Mouse (Mus musculus): ENCODE measurements around the gene Asb18. TPM values are rescaled to one million over a fixed set of nuclear protein-coding genes. Genes with fewer than 3 reads are reported as not detected.

Asb18 gene
- polyA plus RNA-seq, 1 experiment from 2014 or later: 0.22 TPM

DNA sequence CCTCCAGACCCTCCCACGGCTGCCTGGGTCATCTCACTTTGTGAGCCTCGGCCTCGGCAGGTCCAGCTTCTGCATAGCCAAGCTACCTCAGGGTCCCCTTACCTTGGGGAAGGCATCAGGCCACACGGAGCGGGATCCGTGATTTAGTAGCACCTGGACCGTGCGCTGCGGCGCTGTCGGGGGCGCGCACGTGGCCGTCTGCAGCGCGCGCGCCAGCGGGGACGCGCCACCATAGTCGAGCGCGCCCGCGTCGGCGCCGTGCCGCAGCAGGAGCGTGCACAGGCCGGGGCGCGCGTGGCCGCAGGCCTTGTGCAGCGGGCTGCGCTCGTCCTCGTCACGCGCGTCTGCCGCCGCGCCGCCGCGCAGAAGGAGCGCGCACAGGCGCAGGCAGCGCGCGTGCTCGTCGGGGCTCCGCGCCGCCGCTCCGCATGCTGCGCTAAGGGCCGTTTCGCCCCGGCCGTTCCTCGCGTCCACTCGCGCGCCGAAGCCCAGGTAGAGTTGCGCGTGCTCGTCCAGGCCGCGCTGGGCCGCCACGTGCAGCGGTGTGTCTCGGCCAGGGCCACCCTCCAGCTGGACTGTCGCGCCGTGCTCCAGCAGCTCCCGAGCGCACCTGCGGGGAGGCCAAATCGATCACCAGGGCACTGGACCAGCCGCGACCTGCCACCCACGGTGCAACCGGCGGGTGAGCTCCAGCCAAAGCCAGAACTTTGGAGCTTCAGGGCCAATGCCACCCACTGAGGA, 46.2 kb downstream of the Asb18 start:
- Histone ChIP-seq H3K4me1 (replicated peaks) (peaks cover 35% of the 10 kb centered on the region), H3K9me3 (no peaks in the 10 kb centered on the region), H3K27ac (peak overlapping the region; percentile 75), H3K4me3 (peak overlapping the region; percentile 65), H3K36me3 (no peaks in the 10 kb centered on the region), H3K27me3 (ENCODE audit: insufficient read depth, poor library complexity, severe bottlenecking) (peaks cover 89% of the 10 kb centered on the region)
- WGBS: 3% methylated on average over 94 of the region's 95 CpGs
- DNase-seq (ENCODE audit: low spot score): peak; percentile 40

DNA sequence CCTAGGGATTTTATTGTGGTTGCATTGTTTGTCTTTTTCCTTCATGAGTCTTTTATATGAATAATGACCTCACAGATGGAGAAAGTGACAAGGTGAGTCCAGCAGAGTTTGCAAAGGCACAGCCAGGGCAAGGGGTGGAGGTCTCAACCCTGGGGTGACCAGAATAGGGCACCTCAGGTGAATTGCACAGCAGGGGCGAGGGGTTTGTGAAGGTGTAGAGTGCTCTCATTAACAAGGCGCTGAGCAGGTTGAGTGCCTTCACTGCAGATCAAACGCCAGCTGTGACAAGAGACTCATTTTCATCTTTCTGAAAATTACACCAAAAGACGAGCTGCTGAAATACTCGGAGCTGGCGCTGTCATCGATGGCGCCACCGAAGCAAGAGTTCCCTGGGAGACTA, 46.9 kb downstream of the Asb18 start:
- DNase-seq (ENCODE audit: low spot score): no peak
- no peaks in the 10 kb centered on the region for H3K36me3 ChIP-seq
- H3K27ac ChIP-seq: no peak overlapping the region
- peaks cover 96% of the 10 kb centered on the region for H3K27me3 ChIP-seq (ENCODE audit: insufficient read depth, poor library complexity, severe bottlenecking)
- H3K4me3 ChIP-seq: peak overlapping the region; percentile 65
- peaks cover 42% of the 10 kb centered on the region for H3K4me1 ChIP-seq (replicated peaks)
- no peaks in the 10 kb centered on the region for H3K9me3 ChIP-seq
- WGBS: 22% methylated on average over 9 of the region's 9 CpGs

DNA sequence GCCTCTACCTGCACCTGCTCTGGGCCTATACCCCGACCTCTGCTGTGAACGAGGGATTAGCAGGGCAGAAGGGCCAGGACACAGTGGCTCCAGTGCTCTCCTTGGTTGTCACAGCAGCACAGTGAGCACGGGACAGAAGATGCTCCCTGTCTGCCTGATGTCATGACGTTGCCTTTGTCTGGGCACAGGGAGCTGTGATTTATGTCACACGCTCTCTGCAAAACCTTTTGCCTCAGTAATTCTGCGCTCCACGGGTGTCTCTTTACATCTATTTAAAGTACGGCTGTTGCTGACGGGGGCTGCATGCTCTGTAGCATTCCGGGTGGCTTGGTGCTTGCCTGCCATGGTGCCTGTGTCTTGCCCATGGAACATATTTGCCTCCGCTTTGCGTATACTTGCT, 50.0 kb downstream of the Asb18 start:
- no peak overlapping the region for H3K27ac ChIP-seq
- 50% methylated on average over 12 of the region's 12 CpGs for WGBS
- H3K4me3 ChIP-seq: no peak overlapping the region
- no peak for DNase-seq (ENCODE audit: low spot score)
- peaks cover 56% of the 10 kb centered on the region for H3K4me1 ChIP-seq (replicated peaks)
- H3K27me3 ChIP-seq (ENCODE audit: insufficient read depth, poor library complexity, severe bottlenecking): peaks cover 92% of the 10 kb centered on the region
- no peaks in the 10 kb centered on the region for H3K36me3 ChIP-seq
- no peaks in the 10 kb centered on the region for H3K9me3 ChIP-seq

DNA sequence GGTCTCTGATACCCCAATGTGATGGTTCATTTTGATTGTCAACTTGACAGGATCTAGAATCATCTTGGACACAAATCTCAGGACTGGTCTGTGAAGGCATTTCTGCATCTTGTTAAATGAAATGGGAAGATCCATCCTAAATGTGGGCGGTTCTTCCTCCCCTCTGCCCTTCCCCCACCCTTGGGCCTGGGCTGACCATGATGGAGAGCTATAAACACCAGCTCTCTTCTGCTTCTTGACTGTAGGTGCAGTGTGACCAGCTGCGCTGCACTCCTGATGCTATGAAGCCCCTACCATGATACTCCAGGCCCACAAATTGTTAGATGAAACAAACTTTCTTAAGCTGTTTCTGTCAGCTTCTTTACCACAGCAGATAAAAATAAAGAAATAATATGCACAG, 51.2 kb downstream of the Asb18 start:
- DNase-seq (ENCODE audit: low spot score): no peak
- WGBS: 84% methylated on average over 2 of the region's 2 CpGs
- no peaks in the 10 kb centered on the region for H3K9me3 ChIP-seq
- H3K4me1 ChIP-seq (replicated peaks): peaks cover 46% of the 10 kb centered on the region
- no peaks in the 10 kb centered on the region for H3K36me3 ChIP-seq
- no peak overlapping the region for H3K27ac ChIP-seq
- H3K27me3 ChIP-seq (ENCODE audit: insufficient read depth, poor library complexity, severe bottlenecking): peaks cover 86% of the 10 kb centered on the region
- H3K4me3 ChIP-seq: no peak overlapping the region

DNA sequence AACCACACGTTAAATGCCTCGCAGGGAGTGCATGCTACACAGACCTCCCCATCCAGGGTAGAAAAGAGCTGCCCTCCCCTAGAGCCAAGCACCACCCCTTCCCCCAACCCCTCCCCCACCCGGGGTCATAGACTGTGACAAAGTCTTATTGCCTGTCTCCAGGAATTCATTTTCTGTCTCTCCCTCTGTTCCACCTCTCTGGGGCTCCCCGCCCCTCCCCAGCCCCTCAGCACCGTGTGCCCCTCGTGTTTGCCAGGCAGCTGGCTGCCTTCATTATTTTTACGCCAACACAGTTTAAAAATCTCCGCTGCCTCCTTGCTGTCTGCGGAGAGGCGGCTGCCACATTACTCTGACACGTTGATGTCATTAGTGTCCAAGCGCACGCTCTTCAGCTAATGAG, 52.4 kb downstream of the Asb18 start:
- WGBS: 10% methylated on average over 13 of the region's 13 CpGs
- no peak for DNase-seq (ENCODE audit: low spot score)
- Histone ChIP-seq H3K4me3 (peak overlapping the region; percentile 34), H3K9me3 (no peaks in the 10 kb centered on the region), H3K36me3 (no peaks in the 10 kb centered on the region), H3K27me3 (ENCODE audit: insufficient read depth, poor library complexity, severe bottlenecking) (peaks cover 74% of the 10 kb centered on the region), H3K4me1 (replicated peaks) (peaks cover 38% of the 10 kb centered on the region), H3K27ac (peak overlapping the region; percentile 17; the same call in 1 of the 2 replicates)

DNA sequence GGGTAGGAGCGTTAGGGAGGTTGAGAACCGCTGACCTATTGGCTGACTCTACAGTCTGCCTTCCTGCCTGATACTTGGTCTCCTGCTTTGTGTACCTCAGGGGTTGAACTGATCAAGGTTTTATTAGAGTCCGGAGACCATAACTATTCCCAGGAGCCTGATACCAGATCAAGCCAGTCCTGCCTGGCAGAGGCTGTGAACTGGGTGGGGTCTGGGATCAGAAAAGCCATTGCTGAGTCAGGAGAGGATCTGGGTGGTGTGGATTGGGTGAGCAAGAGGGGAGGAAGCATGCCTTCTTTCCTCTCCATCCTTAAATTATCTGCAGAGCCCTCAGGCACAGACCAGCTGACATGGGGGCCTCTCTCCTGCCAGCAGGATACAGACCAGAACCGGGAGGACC, 55.1 kb downstream of the Asb18 start:
- peaks cover 49% of the 10 kb centered on the region for H3K27me3 ChIP-seq (ENCODE audit: insufficient read depth, poor library complexity, severe bottlenecking)
- no peak overlapping the region for H3K27ac ChIP-seq
- 77% methylated on average over 4 of the region's 4 CpGs for WGBS
- H3K9me3 ChIP-seq: no peaks in the 10 kb centered on the region
- no peak overlapping the region for H3K4me3 ChIP-seq
- H3K36me3 ChIP-seq: no peaks in the 10 kb centered on the region
- peaks cover 31% of the 10 kb centered on the region for H3K4me1 ChIP-seq (replicated peaks)
- DNase-seq (ENCODE audit: low spot score): no peak

DNA sequence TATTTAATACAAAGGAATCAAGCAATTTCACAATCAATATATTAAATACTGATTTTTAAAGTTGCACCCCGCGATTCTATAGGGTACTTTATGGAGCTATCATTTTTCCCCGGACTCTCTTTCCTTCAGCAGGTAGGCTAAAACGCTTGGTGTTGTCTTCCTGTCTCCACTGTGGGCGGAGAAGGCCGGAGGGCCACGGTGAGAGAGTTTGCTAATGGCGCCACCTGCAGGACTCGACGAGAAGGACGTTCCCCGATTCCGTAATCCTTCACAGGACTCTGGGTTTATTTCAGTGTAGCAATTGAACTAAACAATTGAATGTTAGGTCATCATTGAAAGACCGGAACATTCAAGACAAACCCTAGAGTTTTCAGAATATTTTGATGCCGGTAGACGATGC, 71.3 kb downstream of the Asb18 start:
- Histone ChIP-seq H3K27me3 (ENCODE audit: insufficient read depth, poor library complexity, severe bottlenecking) (peaks cover 89% of the 10 kb centered on the region), H3K4me3 (peak overlapping the region; percentile 62), H3K36me3 (no peaks in the 10 kb centered on the region), H3K9me3 (no peaks in the 10 kb centered on the region), H3K4me1 (replicated peaks) (peaks cover 44% of the 10 kb centered on the region), H3K27ac (no peak overlapping the region)
- WGBS: 3% methylated on average over 16 of the region's 16 CpGs
- peak; percentile 82 for DNase-seq (ENCODE audit: low spot score)

DNA sequence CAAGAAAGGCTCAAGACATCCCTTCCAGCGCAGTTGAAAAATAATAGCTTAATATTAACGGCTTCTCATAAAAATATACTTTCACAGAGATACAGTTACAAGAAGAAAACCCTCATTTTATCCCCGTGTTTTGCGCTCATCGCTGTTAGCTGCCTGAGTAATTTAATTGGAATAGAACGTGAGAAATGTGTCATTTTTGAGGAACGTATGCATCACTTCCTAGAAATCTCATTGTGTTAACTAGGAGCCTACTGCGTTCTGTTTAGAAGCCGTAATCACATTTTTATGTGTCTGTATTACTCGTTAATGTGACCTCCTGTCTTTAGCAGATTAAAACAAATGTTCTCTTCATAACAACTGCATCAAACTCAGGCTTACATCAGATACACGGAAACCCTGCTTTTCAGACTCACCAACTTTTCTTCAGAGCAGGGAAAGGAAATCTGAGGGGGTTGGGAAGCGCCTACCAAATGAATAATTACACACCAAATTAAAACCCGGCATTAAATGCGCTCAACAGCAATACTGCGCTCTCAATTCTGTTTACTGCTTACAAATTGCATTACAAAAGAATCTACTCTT, 72.0 kb downstream of the Asb18 start:
- Histone ChIP-seq H3K4me3 (peak overlapping the region; percentile 62), H3K9me3 (no peaks in the 10 kb centered on the region), H3K4me1 (replicated peaks) (peaks cover 44% of the 10 kb centered on the region), H3K27ac (peak overlapping the region; percentile 30), H3K27me3 (ENCODE audit: insufficient read depth, poor library complexity, severe bottlenecking) (peaks cover 90% of the 10 kb centered on the region), H3K36me3 (no peaks in the 10 kb centered on the region)
- DNase-seq (ENCODE audit: low spot score): no peak
- 1% methylated on average over 15 of the region's 15 CpGs for WGBS

DNA sequence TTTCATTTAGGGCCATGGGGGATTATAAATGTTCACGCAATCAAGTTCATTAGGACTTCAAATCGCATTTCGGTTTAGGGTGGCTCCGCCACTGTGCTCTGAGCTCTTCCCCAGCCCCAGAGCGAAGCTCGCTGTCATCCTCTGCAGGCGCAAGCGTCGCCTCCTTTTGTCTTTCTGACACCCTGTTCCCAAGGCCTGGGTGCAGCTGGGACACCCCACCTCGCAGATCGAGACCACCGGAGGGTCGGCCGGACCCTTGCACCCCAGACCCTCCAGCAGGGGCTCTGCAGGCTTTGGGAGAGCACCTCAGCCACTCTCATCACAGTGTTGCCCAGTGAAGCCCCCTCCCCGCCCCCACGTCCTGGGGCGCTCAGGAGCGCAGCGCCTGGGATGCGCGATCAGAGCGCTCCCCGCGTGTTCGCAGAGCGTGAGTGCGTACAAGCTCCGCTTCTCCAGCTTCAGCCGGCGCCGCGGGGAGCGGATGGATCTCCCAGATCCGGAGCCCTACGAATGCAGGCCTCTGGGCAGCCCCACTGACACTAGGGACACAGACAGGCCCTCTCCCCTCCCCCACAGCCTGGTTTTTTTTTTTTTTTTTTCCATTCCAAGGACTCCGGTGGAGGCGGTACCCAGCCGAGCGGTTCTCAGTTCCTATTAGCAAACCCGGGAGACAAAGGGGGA, 72.6 kb downstream of the Asb18 start:
- Histone ChIP-seq H3K27me3 (ENCODE audit: insufficient read depth, poor library complexity, severe bottlenecking) (peaks cover 90% of the 10 kb centered on the region), H3K27ac (peak overlapping the region; percentile 90), H3K9me3 (no peaks in the 10 kb centered on the region), H3K4me1 (replicated peaks) (peaks cover 46% of the 10 kb centered on the region), H3K36me3 (no peaks in the 10 kb centered on the region), H3K4me3 (peak overlapping the region; percentile 62)
- WGBS: under 1% methylated on average over 40 of the region's 40 CpGs
- DNase-seq (ENCODE audit: low spot score): peak; percentile 72

DNA sequence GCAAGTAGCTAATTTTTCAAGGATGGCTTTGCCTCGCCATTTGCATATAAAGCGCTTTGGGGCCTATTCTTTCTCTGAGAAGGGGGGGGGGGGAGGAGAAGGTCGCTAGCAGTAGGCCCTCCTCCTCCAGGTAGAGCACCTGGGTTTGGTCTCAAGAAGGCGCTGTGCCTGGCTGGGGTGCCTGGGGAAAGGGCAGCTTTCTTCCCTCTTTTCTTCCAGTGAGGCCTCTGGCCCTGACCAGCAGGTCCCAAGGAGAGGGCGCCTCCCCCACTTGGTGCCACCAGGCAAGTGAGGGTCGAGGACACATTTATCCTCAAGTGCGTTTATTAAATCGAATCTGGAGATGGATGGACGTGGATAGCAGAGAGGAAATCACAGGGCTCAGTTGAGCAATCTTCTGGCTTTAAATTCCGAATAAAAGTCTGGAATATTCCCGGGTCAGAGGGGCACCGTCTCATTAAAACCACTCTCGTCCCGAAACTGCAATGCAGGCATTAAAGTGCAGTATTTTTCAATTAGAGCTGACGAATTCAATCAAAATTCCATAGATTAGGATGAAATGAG, 73.4 kb downstream of the Asb18 start:
- peaks cover 54% of the 10 kb centered on the region for H3K4me1 ChIP-seq (replicated peaks)
- H3K36me3 ChIP-seq: no peaks in the 10 kb centered on the region
- 7% methylated on average over 15 of the region's 15 CpGs for WGBS
- peak overlapping the region; percentile 62 for H3K4me3 ChIP-seq
- H3K9me3 ChIP-seq: no peaks in the 10 kb centered on the region
- H3K27me3 ChIP-seq (ENCODE audit: insufficient read depth, poor library complexity, severe bottlenecking): peaks cover 95% of the 10 kb centered on the region
- no peak overlapping the region for H3K27ac ChIP-seq
- no peak for DNase-seq (ENCODE audit: low spot score)

DNA sequence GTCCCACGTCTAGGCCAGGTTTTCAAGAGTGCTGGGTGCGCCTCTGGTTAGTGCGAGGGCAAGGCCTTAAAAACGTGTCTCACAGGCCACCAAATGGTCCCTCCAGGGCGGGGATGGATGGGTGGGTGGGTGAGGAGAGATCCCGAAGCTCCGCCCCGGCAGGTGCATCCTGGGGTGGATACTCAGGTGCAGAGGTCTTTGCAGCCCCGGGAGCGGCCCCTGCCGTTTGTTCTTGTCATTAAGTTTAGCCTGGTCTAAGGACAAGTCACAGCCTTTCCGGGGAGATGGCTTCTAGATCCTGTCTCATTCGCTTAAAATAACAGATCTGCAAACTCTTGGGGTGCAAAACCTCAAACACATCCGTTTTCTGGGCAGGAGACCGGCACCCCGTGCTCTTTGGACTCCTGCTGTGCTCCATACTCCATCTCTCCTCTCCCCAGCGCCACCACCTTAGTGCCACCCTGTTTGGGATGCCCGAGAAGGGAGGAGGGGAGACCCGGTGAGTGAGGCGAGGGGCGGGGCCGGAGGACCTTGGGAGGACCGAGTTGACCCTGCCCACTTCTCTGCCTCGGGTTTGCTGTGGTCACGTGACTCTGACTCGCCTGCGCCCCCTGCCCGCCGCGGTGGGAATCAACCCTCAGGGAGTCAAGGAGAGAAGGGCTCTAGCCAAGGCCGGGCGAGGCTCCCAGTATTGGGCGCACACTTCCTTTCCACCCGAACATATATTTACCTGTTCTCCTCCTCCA, 74.3 kb downstream of the Asb18 start:
- H3K36me3 ChIP-seq: no peaks in the 10 kb centered on the region
- H3K4me3 ChIP-seq: peak overlapping the region; percentile 29
- WGBS: 5% methylated on average over 34 of the region's 34 CpGs
- H3K9me3 ChIP-seq: no peaks in the 10 kb centered on the region
- H3K27me3 ChIP-seq (ENCODE audit: insufficient read depth, poor library complexity, severe bottlenecking): peaks cover 95% of the 10 kb centered on the region
- DNase-seq (ENCODE audit: low spot score): peak; percentile 96
- no peak overlapping the region; the same call in 1 of the 2 replicates for H3K27ac ChIP-seq
- peaks cover 62% of the 10 kb centered on the region for H3K4me1 ChIP-seq (replicated peaks)

DNA sequence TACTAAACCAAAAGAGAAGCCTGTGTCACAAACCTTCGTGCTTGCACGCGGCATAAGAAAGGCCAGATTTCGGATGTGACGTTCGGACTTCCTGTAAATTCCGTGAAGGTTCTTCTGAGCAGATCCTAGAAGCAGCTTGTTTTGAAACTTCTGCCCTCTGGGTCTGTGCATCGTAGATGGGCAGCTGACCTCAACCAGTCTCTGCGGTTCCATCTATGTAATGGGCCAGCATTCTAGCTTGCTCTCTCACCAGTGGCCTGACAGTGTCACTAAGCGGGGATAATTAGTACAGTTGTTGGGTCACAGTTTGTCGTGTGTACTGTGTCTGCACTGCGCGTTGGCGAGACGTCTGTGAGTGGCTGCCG, 74.9 kb downstream of the Asb18 start:
- H3K27me3 ChIP-seq (ENCODE audit: insufficient read depth, poor library complexity, severe bottlenecking): peaks cover 95% of the 10 kb centered on the region
- no peaks in the 10 kb centered on the region for H3K36me3 ChIP-seq
- H3K9me3 ChIP-seq: no peaks in the 10 kb centered on the region
- peak overlapping the region; percentile 29; the same call in 1 of the 2 replicates for H3K4me3 ChIP-seq
- no peak overlapping the region for H3K27ac ChIP-seq
- peaks cover 68% of the 10 kb centered on the region for H3K4me1 ChIP-seq (replicated peaks)
- no peak for DNase-seq (ENCODE audit: low spot score)
- WGBS: 29% methylated on average over 16 of the region's 16 CpGs

Data from hindbrain, embryonic 10.5 days (tissue).